Mouse (Mus musculus): ENCODE results near the gene Nfkbia. TPM values are rescaled to one million over a fixed set of nuclear protein-coding genes. Genes with fewer than 3 reads are reported as not detected.

Gene Nfkbia
- polyA plus RNA-seq, 1 experiment = 4.2 TPM

DNA sequence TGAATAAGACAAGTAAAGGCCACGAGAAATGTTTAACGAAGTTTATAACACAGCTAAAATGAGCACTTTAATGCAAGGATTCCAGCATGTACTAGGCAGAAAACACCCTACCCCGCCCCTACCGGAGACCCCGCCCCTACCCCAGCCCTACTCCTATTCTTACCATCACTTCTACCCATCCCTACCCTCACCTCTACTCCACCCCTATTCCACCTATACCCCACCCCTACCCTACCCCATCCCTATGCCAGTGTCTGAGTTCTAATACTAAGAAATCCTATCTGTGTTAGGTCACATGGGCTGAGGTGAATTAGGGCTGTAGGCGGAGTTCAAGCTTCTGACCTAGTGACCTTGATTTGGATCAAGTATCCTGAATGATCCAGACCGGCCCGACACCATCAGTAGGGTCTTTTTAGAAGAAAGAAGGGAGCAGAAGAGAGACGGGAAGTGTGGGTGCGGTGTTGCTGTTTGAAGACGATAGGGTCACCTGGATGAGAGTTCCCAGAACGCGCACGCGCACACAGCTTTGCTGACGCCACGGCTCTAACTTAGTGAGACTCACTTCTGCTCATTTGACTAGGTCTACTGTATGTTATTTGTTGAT lies 15.0 kb upstream of the Nfkbia start:
- no peak for TF ChIP-seq GATA1 (IDR thresholded peaks at IDR 0.05; ENCODE audit: low read length)
- no peak for TF ChIP-seq TAL1 (IDR thresholded peaks at IDR 0.05; ENCODE audit: low read length)
- Histone ChIP-seq H3K9me3 (ENCODE audit: control insufficient read depth, low read length) (no peaks in the 10 kb centered on the region), H3K4me3 (replicated peaks) (no peak overlapping the region), H3K36me3 (ENCODE audit: control insufficient read depth) (no peaks in the 10 kb centered on the region), H3K4me1 (ENCODE audit: control insufficient read depth) (no peaks in the 10 kb centered on the region), H3K27me3 (ENCODE audit: control insufficient read depth) (peaks cover 14% of the 10 kb centered on the region)

GRCm38 (mm10) chr12:55506029-55506330 lies 13.5 kb upstream of the Nfkbia start:
- TF ChIP-seq GATA1 (IDR thresholded peaks at IDR 0.05; ENCODE audit: low read length) = no peak
- TF ChIP-seq TAL1 (IDR thresholded peaks at IDR 0.05; ENCODE audit: low read length) = no peak
- peaks cover 21% of the 10 kb centered on the region for H3K27me3 ChIP-seq (ENCODE audit: control insufficient read depth)
- no peaks in the 10 kb centered on the region for H3K36me3 ChIP-seq (ENCODE audit: control insufficient read depth)
- H3K4me1 ChIP-seq (ENCODE audit: control insufficient read depth) = no peaks in the 10 kb centered on the region
- H3K9me3 ChIP-seq (ENCODE audit: control insufficient read depth, low read length) = no peaks in the 10 kb centered on the region
- H3K4me3 ChIP-seq (replicated peaks) = no peak overlapping the region

DNA sequence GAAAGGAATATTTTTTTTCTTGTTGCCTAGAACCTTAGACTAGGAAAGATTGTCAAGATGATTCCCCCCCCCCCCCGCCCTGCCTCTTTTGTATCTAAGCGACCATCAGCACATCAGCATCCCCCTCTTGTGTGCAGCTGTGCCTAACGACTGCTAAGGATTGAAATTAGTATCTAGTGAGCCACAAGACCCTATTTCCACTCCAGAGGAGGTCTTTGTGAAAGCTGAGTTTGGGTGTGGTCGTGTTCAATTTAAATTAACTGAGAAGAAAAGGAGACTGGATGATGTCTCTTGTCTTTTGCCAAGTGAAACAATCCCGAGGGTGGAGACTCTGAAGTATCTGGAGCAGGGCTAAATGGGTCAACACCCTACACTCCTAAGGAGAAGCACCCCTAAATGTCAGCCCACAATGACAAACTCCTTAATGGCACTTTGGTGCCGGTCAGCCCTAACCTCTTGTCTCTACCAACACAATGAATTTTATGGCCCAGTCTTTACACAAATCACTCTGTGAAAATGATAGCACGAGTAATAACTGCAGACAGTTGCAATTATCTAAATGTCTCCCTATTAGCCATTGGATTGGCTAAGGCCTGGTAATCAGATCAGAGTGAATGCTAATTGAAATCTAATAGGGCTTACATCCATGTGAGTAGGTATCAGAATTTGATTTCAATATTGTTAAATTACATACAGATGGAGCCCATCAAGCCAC lies 13.0 kb upstream of the Nfkbia start:
- H3K9me3 ChIP-seq (ENCODE audit: control insufficient read depth, low read length) = no peaks in the 10 kb centered on the region
- no peaks in the 10 kb centered on the region for H3K4me1 ChIP-seq (ENCODE audit: control insufficient read depth)
- no peaks in the 10 kb centered on the region for H3K36me3 ChIP-seq (ENCODE audit: control insufficient read depth)
- TF ChIP-seq GATA1 (IDR thresholded peaks at IDR 0.05; ENCODE audit: low read length) = no peak
- no peak for TF ChIP-seq TAL1 (IDR thresholded peaks at IDR 0.05; ENCODE audit: low read length)
- no peak overlapping the region for H3K4me3 ChIP-seq (replicated peaks)
- peaks cover 23% of the 10 kb centered on the region for H3K27me3 ChIP-seq (ENCODE audit: control insufficient read depth)

- H3K9me3 ChIP-seq (ENCODE audit: control insufficient read depth, low read length) = no peaks in the 10 kb centered on the region
- peaks cover 8% of the 10 kb centered on the region for H3K4me1 ChIP-seq (ENCODE audit: control insufficient read depth)
- H3K27me3 ChIP-seq (ENCODE audit: control insufficient read depth) = peaks cover 24% of the 10 kb centered on the region
- H3K4me3 ChIP-seq (replicated peaks) = no peak overlapping the region
- H3K36me3 ChIP-seq (ENCODE audit: control insufficient read depth) = no peaks in the 10 kb centered on the region
- TF ChIP-seq TAL1 (IDR thresholded peaks at IDR 0.05; ENCODE audit: low read length) = no peak
- TF ChIP-seq GATA1 (IDR thresholded peaks at IDR 0.05; ENCODE audit: low read length) = no peak
Observed at GRCm38 (mm10) chr12:55499031-55499430, 6.6 kb upstream of the Nfkbia start.

DNA sequence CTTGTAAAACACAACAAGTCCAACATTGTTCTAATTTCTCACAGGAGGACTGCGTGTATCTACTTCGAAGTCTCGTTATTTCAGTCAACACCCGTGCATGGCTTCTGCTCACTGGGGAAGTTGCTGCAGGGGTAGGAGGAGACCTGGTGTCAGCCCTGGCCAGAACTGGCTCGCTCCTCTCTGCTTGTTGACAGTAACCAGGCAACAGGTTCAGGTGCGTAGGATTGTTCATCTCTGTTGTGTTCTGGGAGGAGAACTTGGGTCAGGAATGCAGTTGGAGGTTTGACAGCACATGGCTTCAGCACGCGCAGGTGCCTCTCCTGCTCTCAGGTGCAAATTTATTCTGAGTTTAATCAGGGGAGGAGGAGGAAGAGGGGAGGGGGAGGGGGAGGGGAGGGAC lies 5.3 kb upstream of the Nfkbia start:
- Histone ChIP-seq H3K27me3 (ENCODE audit: control insufficient read depth) (peaks cover 19% of the 10 kb centered on the region), H3K36me3 (ENCODE audit: control insufficient read depth) (no peaks in the 10 kb centered on the region), H3K4me3 (replicated peaks) (no peak overlapping the region), H3K9me3 (ENCODE audit: control insufficient read depth, low read length) (no peaks in the 10 kb centered on the region), H3K4me1 (ENCODE audit: control insufficient read depth) (peaks cover 16% of the 10 kb centered on the region)
- TF ChIP-seq TAL1 (IDR thresholded peaks at IDR 0.05; ENCODE audit: low read length) (no peak), GATA1 (IDR thresholded peaks at IDR 0.05; ENCODE audit: low read length) (no peak)

DNA sequence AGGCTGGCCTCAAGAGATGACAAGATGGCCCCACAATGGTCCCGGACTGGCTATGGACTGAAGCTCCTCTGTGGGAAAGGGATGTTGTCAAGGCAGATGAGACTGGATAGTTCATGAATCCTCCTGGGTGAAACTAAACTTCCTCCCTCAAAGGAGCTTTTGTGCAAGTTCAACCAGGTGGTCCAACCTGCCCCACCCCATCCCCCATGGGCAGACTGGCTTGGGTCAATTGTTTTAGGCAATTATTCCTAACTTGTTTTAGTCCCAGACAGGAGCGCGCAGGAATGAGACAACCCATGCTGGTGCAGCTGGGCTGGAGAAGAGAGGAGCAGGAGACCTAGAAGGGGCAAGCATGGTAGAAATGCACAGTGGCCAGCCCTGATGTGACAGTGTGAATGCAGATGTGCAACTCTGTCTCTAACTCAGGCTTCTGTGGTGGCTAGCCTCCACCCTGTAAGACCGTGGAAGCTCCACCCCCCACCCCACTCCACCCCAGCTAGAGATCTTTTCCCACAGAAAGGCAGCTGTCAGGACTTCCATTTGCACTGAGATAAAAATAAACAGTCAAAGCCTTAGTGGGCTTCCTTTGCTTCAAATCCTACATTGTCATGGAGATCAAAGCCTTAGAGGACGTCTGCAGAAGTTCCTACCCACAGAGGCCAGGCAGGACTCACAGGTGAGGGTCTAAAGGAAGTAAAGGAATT lies 3.6 kb upstream of the Nfkbia start:
- H3K27me3 ChIP-seq (ENCODE audit: control insufficient read depth) = peaks cover 9% of the 10 kb centered on the region
- no peak overlapping the region for H3K4me3 ChIP-seq (replicated peaks)
- no peaks in the 10 kb centered on the region for H3K9me3 ChIP-seq (ENCODE audit: control insufficient read depth, low read length)
- peaks cover 29% of the 10 kb centered on the region for H3K4me1 ChIP-seq (ENCODE audit: control insufficient read depth)
- TF ChIP-seq GATA1 (IDR thresholded peaks at IDR 0.05; ENCODE audit: low read length) (no peak), TAL1 (IDR thresholded peaks at IDR 0.05; ENCODE audit: low read length) (no peak)
- H3K36me3 ChIP-seq (ENCODE audit: control insufficient read depth) = peaks cover under 1% of the 10 kb centered on the region

DNA sequence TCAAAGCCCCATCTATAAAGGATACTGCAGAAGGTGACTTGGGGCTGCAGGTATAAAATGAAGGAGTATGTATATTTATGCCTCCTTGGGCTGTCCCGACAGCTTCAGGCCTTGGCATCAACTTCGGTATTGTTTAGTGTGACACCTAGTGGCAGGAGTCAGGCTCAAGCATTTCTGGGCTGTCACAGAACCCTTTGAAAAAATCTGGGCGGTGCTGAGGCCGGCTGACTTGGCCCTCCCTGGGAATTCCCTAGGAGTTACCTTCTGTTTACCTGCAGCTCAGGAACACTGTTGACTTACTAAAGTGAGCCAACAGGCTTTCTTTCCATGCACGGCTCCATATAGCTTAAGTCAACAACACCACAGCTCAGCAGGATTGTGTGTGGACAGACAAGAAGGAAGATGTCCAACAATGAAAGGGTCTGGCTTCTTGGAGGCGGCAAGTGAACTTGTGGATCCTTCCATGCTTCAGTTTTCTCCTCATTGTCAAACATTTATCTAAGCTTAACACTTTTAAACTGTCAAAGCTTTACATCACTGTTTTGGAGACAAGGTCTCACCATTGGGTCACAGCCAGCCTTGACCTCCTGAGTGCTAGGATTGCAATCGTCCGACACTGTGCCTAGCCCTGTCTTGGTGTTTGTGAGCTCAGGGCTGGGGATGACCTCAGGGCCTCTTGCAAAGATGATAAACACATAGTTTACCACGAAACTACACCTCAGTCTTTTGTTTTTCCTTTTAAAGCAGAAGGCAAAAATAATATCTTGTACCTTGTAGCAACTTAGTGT lies 2.9 kb upstream of the Nfkbia start:
- TF ChIP-seq GATA1 (IDR thresholded peaks at IDR 0.05; ENCODE audit: low read length) (no peak), TAL1 (IDR thresholded peaks at IDR 0.05; ENCODE audit: low read length) (no peak)
- peaks cover 7% of the 10 kb centered on the region for H3K36me3 ChIP-seq (ENCODE audit: control insufficient read depth)
- H3K9me3 ChIP-seq (ENCODE audit: control insufficient read depth, low read length) = no peaks in the 10 kb centered on the region
- H3K4me1 ChIP-seq (ENCODE audit: control insufficient read depth) = peaks cover 35% of the 10 kb centered on the region
- no peak overlapping the region for H3K4me3 ChIP-seq (replicated peaks)
- peaks cover 7% of the 10 kb centered on the region for H3K27me3 ChIP-seq (ENCODE audit: control insufficient read depth)

DNA sequence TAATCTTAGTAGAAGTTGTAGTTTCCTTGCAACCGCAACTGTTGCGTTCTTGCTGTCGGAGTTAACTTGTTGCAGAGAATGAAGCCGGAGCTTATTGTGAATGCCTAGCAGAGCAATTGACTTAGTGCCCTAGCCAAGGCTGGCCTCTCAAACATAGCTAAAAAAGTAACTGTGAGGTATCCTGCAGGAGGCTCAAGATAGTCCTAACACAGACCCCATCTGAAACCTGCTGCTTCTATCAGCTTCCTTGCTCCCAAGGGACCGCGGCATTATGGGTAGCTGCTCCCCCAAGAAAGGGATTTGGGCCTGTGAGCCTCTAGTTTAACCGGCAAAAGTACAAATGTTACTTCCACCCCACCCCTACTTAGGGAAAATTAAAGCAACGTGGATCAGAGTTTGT lies 934 bp upstream of the Nfkbia start:
- H3K4me1 ChIP-seq (ENCODE audit: control insufficient read depth) = peaks cover 37% of the 10 kb centered on the region

DNA sequence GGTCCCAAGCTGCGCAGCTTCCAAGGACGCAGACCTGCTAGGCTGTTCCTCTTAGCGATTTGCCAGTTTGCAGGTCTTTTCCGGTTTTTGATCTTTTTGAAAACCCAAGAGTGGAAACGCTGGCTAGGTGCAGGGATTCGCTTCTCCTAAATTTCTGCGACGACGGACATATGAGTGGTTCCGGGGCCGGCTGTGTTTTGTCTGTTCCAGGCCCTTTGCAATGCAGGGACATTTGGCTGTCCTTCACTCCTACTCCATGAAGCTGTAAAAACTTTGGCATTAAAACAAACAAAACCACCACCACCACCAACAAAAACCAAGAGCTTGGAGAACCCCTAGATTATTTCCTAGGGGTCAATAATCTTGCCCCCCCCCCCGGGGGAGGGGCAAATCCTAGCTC lies 494 bp upstream of the Nfkbia start:
- TF ChIP-seq GATA1 (IDR thresholded peaks at IDR 0.05; ENCODE audit: low read length) (no peak), TAL1 (IDR thresholded peaks at IDR 0.05; ENCODE audit: low read length) (no peak)
- H3K27me3 ChIP-seq (ENCODE audit: control insufficient read depth) = peaks cover 3% of the 10 kb centered on the region
- peaks cover 14% of the 10 kb centered on the region for H3K36me3 ChIP-seq (ENCODE audit: control insufficient read depth)
- peaks cover 37% of the 10 kb centered on the region for H3K4me1 ChIP-seq (ENCODE audit: control insufficient read depth)
- H3K9me3 ChIP-seq (ENCODE audit: control insufficient read depth, low read length) = no peaks in the 10 kb centered on the region
- peak overlapping the region; percentile 84 for H3K4me3 ChIP-seq (replicated peaks)

More for the DNA sequence above, 934 bp upstream of the Nfkbia start:
- H3K27me3 ChIP-seq (ENCODE audit: control insufficient read depth) = peaks cover 6% of the 10 kb centered on the region
- no peaks in the 10 kb centered on the region for H3K9me3 ChIP-seq (ENCODE audit: control insufficient read depth, low read length)
- H3K4me3 ChIP-seq (replicated peaks) = peak overlapping the region; percentile 84
- H3K36me3 ChIP-seq (ENCODE audit: control insufficient read depth) = peaks cover 14% of the 10 kb centered on the region
- TF ChIP-seq GATA1 (IDR thresholded peaks at IDR 0.05; ENCODE audit: low read length) (no peak), TAL1 (IDR thresholded peaks at IDR 0.05; ENCODE audit: low read length) (no peak)
